Mouse (Mus musculus) heart, adult 2 months (tissue): ENCODE measurements around the gene Vegfb.

Source experiments
- CTCF ChIP-seq: fragments of 200-600 bp; IDR thresholded peaks from 2 replicates; pipeline ENCODE4 v1.8.1; 2022; ENCODE audit warnings: antibody characterized with exemption, mild to moderate bottlenecking, moderate library complexity
- POLR2A ChIP-seq: fragments of 200-500 bp; IDR thresholded peaks from 2 replicates; pipeline ENCODE4 v1.6.1; 2011; ENCODE audit warnings: mild to moderate bottlenecking, low read depth, low read length, control low read depth; ENCODE audit not compliant: insufficient read depth

DNA sequence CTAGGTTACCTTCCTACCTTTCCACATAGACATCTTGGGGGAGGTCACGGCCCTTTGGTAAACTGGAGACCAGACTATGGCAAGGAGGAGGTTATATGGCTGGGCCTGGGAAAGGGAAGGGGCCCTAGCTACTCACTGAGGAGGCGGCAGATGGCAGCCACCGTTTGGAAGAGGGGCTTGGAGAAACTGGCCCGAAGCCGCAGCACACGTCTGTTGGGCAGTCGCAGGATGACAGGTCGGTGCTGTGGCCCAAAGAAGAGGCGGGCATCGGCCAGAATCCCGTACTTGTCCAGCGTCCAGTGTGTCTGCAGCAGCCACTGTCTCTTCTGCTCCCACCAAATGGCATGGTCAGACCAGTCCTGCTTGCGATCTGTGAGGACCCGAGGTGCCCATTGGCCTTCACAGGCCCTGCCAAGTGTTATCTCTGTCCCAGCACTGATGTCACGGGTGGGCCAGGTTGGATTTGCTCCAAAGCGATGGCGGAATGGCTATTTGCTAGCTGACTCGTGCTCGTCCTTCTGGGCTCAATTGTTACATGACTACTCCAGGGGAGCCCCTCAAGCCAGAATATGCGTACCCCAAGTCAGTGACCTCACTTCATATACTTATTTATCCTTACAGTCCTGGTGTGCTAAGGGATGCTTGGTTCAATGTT is 27.2 kb upstream of the Vegfb start:
- no peak for TF ChIP-seq POLR2A
- TF ChIP-seq CTCF = no peak
